Mouse (Mus musculus) intestine, postnatal 0 days (tissue): ENCODE results near the gene Necab2. TPM values are rescaled to one million over a fixed set of nuclear protein-coding genes. Genes with fewer than 3 reads are reported as not detected.
A peak's percentile ranks its signal among the peaks of the same experiment; 100 is the strongest.

Experiments
- ATAC-seq: fragments of 200-750 bp; cut with Nextera tagmentation; 2 replicates; pipeline ENCODE4 v1.8.0; 2017; ENCODE audit warnings: mild to moderate bottlenecking, moderate TSS enrichment, moderate library complexity
- H3K27ac ChIP-seq: fragments of 300-500 bp; sonication (generic); 2 replicates; pipeline ENCODE4 v1.5.1; 2014; ENCODE audit warnings: mild to moderate bottlenecking, low read depth, low read length, moderate library complexity
- H3K27me3 ChIP-seq: fragments of 300-500 bp; sonication (generic); replicated peaks from 2 replicates; pipeline ENCODE4 v1.6.1; 2014; ENCODE audit warnings: low read length, mixed read lengths; ENCODE audit not compliant: control insufficient read depth, insufficient read depth
- H3K36me3 ChIP-seq: fragments of 300-500 bp; sonication (generic); 2 replicates; pipeline ENCODE4 v1.6.1; 2014; ENCODE audit warnings: mild to moderate bottlenecking, moderate library complexity; ENCODE audit not compliant: control insufficient read depth, insufficient read depth
- H3K4me1 ChIP-seq: fragments of 300-500 bp; sonication (generic); replicated peaks from 2 replicates; pipeline ENCODE4 v1.6.1; 2014; ENCODE audit warnings: antibody characterized with exemption, low read length, mixed read lengths; ENCODE audit not compliant: control insufficient read depth, insufficient read depth
- H3K4me2 ChIP-seq: fragments of 300-500 bp; sonication (generic); replicated peaks from 2 replicates; pipeline ENCODE4 v1.6.1; 2014; ENCODE audit warnings: low read depth, mild to moderate bottlenecking, moderate library complexity
- H3K4me3 ChIP-seq: fragments of 300-500 bp; sonication (generic); 2 replicates; pipeline ENCODE4 v1.5.1; 2014; ENCODE audit warnings: low read depth, low read length
- H3K9ac ChIP-seq: fragments of 300-500 bp; sonication (generic); 2 replicates; pipeline ENCODE4 v1.6.1; 2014; ENCODE audit warnings: mild to moderate bottlenecking, low read depth, low read length
- H3K9me3 ChIP-seq: fragments of 300-500 bp; sonication (generic); 2 replicates; pipeline ENCODE4 v1.6.1; 2016; ENCODE audit warnings: mixed run types; ENCODE audit not compliant: control insufficient read depth
- CTCF ChIP-seq: sonication (generic); IDR thresholded peaks from 2 replicates; pipeline ENCODE4 v1.5.1; 2016; ENCODE audit warnings: low read depth, mild to moderate bottlenecking, control low read depth, antibody characterized with exemption, moderate library complexity
- WGBS: fragments of 180-500 bp; shearing (Covaris S2); extraction: QIAGEN DNeasy Blood & Tissue Kit; methylation state at CpG from one replicate; pipeline ENCODE4 v1.1.7; 2014; 5-methylcytosine and 5-hydroxymethylcytosine counted together
- polyA plus RNA-seq: library from polyadenylated mRNA; unstranded; fragments of >200 nt; fragmentation: Nextera tagmentation; extraction: Ambion mirVana; gene quantifications from 2 replicates; pipeline ENCODE4 v1.2.1, GENCODE M21; 2015

Gene Necab2
- polyA plus RNA-seq, 1 experiment from 2014 or later, result 1.3 TPM

- WGBS, result 80% methylated on average over 4 of the region's 4 CpGs
- TF ChIP-seq CTCF, result no peak
- Histone ChIP-seq H3K36me3 (peaks cover 89% of the 10 kb centered on the region), H3K9me3 (no peaks in the 10 kb centered on the region), H3K4me2 (no peak overlapping the region), H3K27me3 (no peaks in the 10 kb centered on the region), H3K27ac (no peak overlapping the region), H3K4me3 (no peak overlapping the region), H3K4me1 (no peaks in the 10 kb centered on the region), H3K9ac (no peak overlapping the region)
- ATAC-seq, result no peak
Observed at GRCm38 (mm10) chr8:119513405-119513804, 66.9 kb downstream of the Necab2 start.

DNA sequence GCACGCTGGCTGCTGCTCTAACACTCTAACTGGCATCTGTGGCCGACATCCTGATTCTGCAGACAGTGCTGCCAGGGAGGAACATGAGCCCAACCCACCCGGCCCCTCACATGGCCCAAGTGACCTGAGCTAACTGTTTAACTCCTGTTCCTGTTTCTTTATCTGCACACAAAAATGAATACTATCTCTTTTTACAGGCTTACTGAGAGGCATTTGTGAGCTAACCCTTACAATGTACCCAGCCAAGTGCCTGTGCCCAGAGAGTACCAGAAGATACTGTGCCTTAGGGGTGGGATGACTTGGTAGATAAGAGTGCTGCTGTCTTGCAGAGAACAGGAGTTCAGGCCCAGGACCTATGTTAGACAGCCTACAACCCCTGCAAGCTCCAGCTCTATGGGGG is 68.4 kb downstream of the Necab2 start:
- Histone ChIP-seq H3K27ac (no peak overlapping the region), H3K4me3 (no peak overlapping the region), H3K36me3 (peaks cover 91% of the 10 kb centered on the region), H3K4me2 (no peak overlapping the region), H3K9me3 (no peaks in the 10 kb centered on the region), H3K9ac (no peak overlapping the region), H3K4me1 (no peaks in the 10 kb centered on the region), H3K27me3 (no peaks in the 10 kb centered on the region)
- WGBS, result 92% methylated on average over 3 of the region's 3 CpGs
- TF ChIP-seq CTCF, result no peak
- ATAC-seq, result no peak

- H3K27ac ChIP-seq, result no peak overlapping the region
- no peak for ATAC-seq
- no peaks in the 10 kb centered on the region for H3K9me3 ChIP-seq
- WGBS, result 87% methylated on average over 3 of the region's 3 CpGs
- no peak overlapping the region for H3K9ac ChIP-seq
- no peak for TF ChIP-seq CTCF
- H3K36me3 ChIP-seq, result peaks cover 96% of the 10 kb centered on the region
- H3K4me1 ChIP-seq, result no peaks in the 10 kb centered on the region
- no peaks in the 10 kb centered on the region for H3K27me3 ChIP-seq
- no peak overlapping the region for H3K4me3 ChIP-seq
- no peak overlapping the region for H3K4me2 ChIP-seq
Observed at GRCm38 (mm10) chr8:119515767-119516166, 69.2 kb downstream of the Necab2 start.

DNA sequence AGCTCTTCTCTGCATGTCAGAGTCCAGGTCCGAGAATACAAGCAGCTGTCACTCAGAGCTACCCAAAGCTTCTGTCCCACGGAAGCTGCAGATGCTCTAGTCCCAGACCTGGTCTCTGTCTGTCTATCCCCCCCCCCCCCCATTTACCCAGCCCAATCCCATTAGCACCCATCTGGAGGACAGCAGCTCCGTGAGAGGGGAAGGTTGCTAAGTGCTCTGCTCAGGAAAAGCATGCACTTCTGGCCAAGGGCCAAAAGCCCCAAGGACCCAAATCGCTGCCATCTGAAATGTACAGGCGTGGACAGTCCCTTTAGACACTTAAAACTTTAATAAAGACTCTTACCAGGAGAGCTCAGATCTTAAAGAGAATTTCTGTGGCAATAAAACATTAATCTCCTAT is 70.2 kb downstream of the Necab2 start:
- Histone ChIP-seq H3K4me2 (no peak overlapping the region), H3K27ac (no peak overlapping the region), H3K4me1 (no peaks in the 10 kb centered on the region), H3K36me3 (peaks cover 98% of the 10 kb centered on the region), H3K27me3 (no peaks in the 10 kb centered on the region), H3K9ac (no peak overlapping the region), H3K4me3 (no peak overlapping the region), H3K9me3 (no peaks in the 10 kb centered on the region)
- ATAC-seq, result no peak
- 68% methylated on average over 5 of the region's 5 CpGs for WGBS
- TF ChIP-seq CTCF, result no peak

GRCm38 (mm10) chr8:119520102-119520501 is 73.6 kb downstream of the Necab2 start:
- no peak overlapping the region for H3K4me2 ChIP-seq
- H3K9ac ChIP-seq, result no peak overlapping the region
- H3K27me3 ChIP-seq, result no peaks in the 10 kb centered on the region
- no peak overlapping the region for H3K4me3 ChIP-seq
- H3K27ac ChIP-seq, result no peak overlapping the region
- H3K4me1 ChIP-seq, result no peaks in the 10 kb centered on the region
- peak; percentile 54 for TF ChIP-seq CTCF
- WGBS, result 71% methylated on average over 7 of the region's 7 CpGs
- ATAC-seq, result no peak
- H3K36me3 ChIP-seq, result peaks cover 95% of the 10 kb centered on the region
- H3K9me3 ChIP-seq, result no peaks in the 10 kb centered on the region

Other genes with a start within 250 kb of the Necab2 start
- 256 and 259 TPM in 2 replicates for gene Hsbp1, start 102.2 kb upstream of the Necab2 start, polyA plus RNA-seq
- gene Mlycd, start 51.8 kb upstream of the Necab2 start, polyA plus RNA-seq, result 29.0 and 29.4 TPM in 2 replicates
- gene Osgin1, start 12.6 kb upstream of the Necab2 start, polyA plus RNA-seq, result 17.7 and 19.6 TPM in 2 replicates
- gene Slc38a8, start 55.0 kb downstream of the Necab2 start, polyA plus RNA-seq, result 0.07 and 0.18 TPM in 2 replicates
- gene Mbtps1, start 112.0 kb downstream of the Necab2 start, polyA plus RNA-seq, result 32.8 and 33.3 TPM in 2 replicates
- 21.6 and 21.8 TPM in 2 replicates for gene Hsdl1, start 128.5 kb downstream of the Necab2 start, polyA plus RNA-seq
- 3.6 and 4.2 TPM in 2 replicates for gene Dnaaf1, start 128.5 kb downstream of the Necab2 start, polyA plus RNA-seq
- 5.0 and 5.1 TPM in 2 replicates for gene Taf1c, start 158.5 kb downstream of the Necab2 start, polyA plus RNA-seq
- 0.08 and 0.17 TPM in 2 replicates for gene Adad2, start 166.0 kb downstream of the Necab2 start, polyA plus RNA-seq
- 0.34 and 0.51 TPM in 2 replicates for gene Kcng4, start 189.0 kb downstream of the Necab2 start, polyA plus RNA-seq
- gene Wfdc1, start 219.6 kb downstream of the Necab2 start, polyA plus RNA-seq, result 15.5 and 15.6 TPM in 2 replicates